Mouse (Mus musculus) hindbrain, embryonic 13.5 days (tissue): ENCODE data around the gene Ramp1. TPM values are rescaled to one million over a fixed set of nuclear protein-coding genes. Genes with fewer than 3 reads are reported as not detected.
A peak's percentile ranks its signal among the peaks of the same experiment; 100 is the strongest.

Source experiments
- ATAC-seq: fragments of 200-750 bp; cut with Nextera tagmentation; 2 replicates; pipeline ENCODE4 v1.8.0; 2017; ENCODE audit warnings: moderate TSS enrichment; ENCODE audit not compliant: low FRiP score
- H3K27ac ChIP-seq: fragments of 300-500 bp; sonication (generic); 2 replicates; pipeline ENCODE4 v1.5.1; 2015; ENCODE audit warnings: inconsistent platforms, mild to moderate bottlenecking, moderate library complexity
- H3K27me3 ChIP-seq: fragments of 300-500 bp; sonication (generic); 2 replicates; pipeline ENCODE4 v1.6.1; 2015; ENCODE audit warnings: mild to moderate bottlenecking, inconsistent platforms
- H3K36me3 ChIP-seq: fragments of 300-500 bp; sonication (generic); 2 replicates; pipeline ENCODE4 v1.6.1; 2015; ENCODE audit warnings: mild to moderate bottlenecking, inconsistent platforms
- H3K4me1 ChIP-seq: fragments of 300-500 bp; sonication (generic); replicated peaks from 2 replicates; pipeline ENCODE4 v1.6.1; 2015; ENCODE audit warnings: inconsistent platforms
- H3K4me2 ChIP-seq: fragments of 300-500 bp; sonication (generic); 2 replicates; pipeline ENCODE4 v1.6.1; 2015; ENCODE audit warnings: inconsistent platforms, mild to moderate bottlenecking, moderate library complexity
- H3K4me3 ChIP-seq: fragments of 300-500 bp; sonication (generic); 2 replicates; pipeline ENCODE4 v1.5.1; 2015; ENCODE audit warnings: mild to moderate bottlenecking, inconsistent platforms
- H3K9ac ChIP-seq: fragments of 300-500 bp; sonication (generic); 2 replicates; pipeline ENCODE4 v1.6.1; 2015; ENCODE audit warnings: mild to moderate bottlenecking, inconsistent platforms
- H3K9me3 ChIP-seq: fragments of 300-500 bp; sonication (generic); 2 replicates; pipeline ENCODE4 v1.6.1; 2016; ENCODE audit warnings: inconsistent platforms
- WGBS: fragments of 180-500 bp; shearing (Covaris S2); methylation state at CpG from one replicate; pipeline ENCODE4 v1.1.7; 2015; 5-methylcytosine and 5-hydroxymethylcytosine counted together
- polyA plus RNA-seq: library from polyadenylated mRNA; unstranded; fragments of >200 nt; fragmentation: Nextera tagmentation; extraction: Ambion mirVana; gene quantifications from 2 replicates; pipeline ENCODE4 v1.2.1, GENCODE M21; 2015

Gene Ramp1
- polyA plus RNA-seq, 1 experiment from 2014 or later = 3.3 TPM

- Histone ChIP-seq H3K9me3 (no peaks in the 10 kb centered on the region), H3K4me1 (peaks cover 25% of the 10 kb centered on the region), H3K27ac (no peak overlapping the region), H3K4me2 (no peak overlapping the region), H3K4me3 (no peak overlapping the region), H3K9ac (no peak overlapping the region), H3K36me3 (no peaks in the 10 kb centered on the region), H3K27me3 (peaks cover 38% of the 10 kb centered on the region)
- 52% methylated on average over 12 of the region's 12 CpGs for WGBS
- ATAC-seq = no peak
Measured at GRCm38 (mm10) chr1:91181784-91182450, 2.3 kb downstream of the Ramp1 start.

- 88% methylated on average over 10 of the region's 10 CpGs for WGBS
- H3K27me3 ChIP-seq = peaks cover 35% of the 10 kb centered on the region
- no peak overlapping the region for H3K4me3 ChIP-seq
- no peaks in the 10 kb centered on the region for H3K36me3 ChIP-seq
- H3K9ac ChIP-seq = no peak overlapping the region
- H3K9me3 ChIP-seq = no peaks in the 10 kb centered on the region
- no peak for ATAC-seq
- no peak overlapping the region for H3K27ac ChIP-seq
- peaks cover 25% of the 10 kb centered on the region for H3K4me1 ChIP-seq
- no peak overlapping the region for H3K4me2 ChIP-seq
Measured at GRCm38 (mm10) chr1:91183305-91183704, 3.7 kb downstream of the Ramp1 start.

- Histone ChIP-seq H3K27ac (no peak overlapping the region), H3K36me3 (no peaks in the 10 kb centered on the region), H3K4me2 (no peak overlapping the region), H3K9me3 (no peaks in the 10 kb centered on the region), H3K9ac (no peak overlapping the region), H3K27me3 (peaks cover 2% of the 10 kb centered on the region; the same call in 1 of the 2 replicates), H3K4me3 (no peak overlapping the region), H3K4me1 (peaks cover 7% of the 10 kb centered on the region; the same call in 1 of the 2 replicates)
- WGBS = 90% methylated on average over 6 of the region's 6 CpGs
- no peak for ATAC-seq
Measured at GRCm38 (mm10) chr1:91186677-91187076, 7.1 kb downstream of the Ramp1 start.

GRCm38 (mm10) chr1:91187315-91187714 is 7.7 kb downstream of the Ramp1 start:
- H3K9me3 ChIP-seq = no peaks in the 10 kb centered on the region
- 91% methylated on average over 5 of the region's 5 CpGs for WGBS
- no peak overlapping the region for H3K4me3 ChIP-seq
- no peak overlapping the region for H3K27ac ChIP-seq
- H3K4me1 ChIP-seq = peaks cover 4% of the 10 kb centered on the region; the same call in 1 of the 2 replicates
- no peaks in the 10 kb centered on the region for H3K36me3 ChIP-seq
- no peaks in the 10 kb centered on the region for H3K27me3 ChIP-seq
- ATAC-seq = no peak
- H3K4me2 ChIP-seq = no peak overlapping the region
- no peak overlapping the region for H3K9ac ChIP-seq

GRCm38 (mm10) chr1:91187786-91188640 is 8.4 kb downstream of the Ramp1 start:
- H3K9me3 ChIP-seq = no peaks in the 10 kb centered on the region
- no peaks in the 10 kb centered on the region for H3K27me3 ChIP-seq
- no peak for ATAC-seq
- H3K4me3 ChIP-seq = no peak overlapping the region
- H3K27ac ChIP-seq = no peak overlapping the region
- WGBS = 86% methylated on average over 7 of the region's 7 CpGs
- no peak overlapping the region for H3K4me2 ChIP-seq
- no peaks in the 10 kb centered on the region for H3K36me3 ChIP-seq
- no peaks in the 10 kb centered on the region for H3K4me1 ChIP-seq
- H3K9ac ChIP-seq = no peak overlapping the region

- no peak overlapping the region for H3K27ac ChIP-seq
- H3K4me1 ChIP-seq = no peaks in the 10 kb centered on the region
- no peaks in the 10 kb centered on the region for H3K27me3 ChIP-seq
- no peak for ATAC-seq
- H3K36me3 ChIP-seq = no peaks in the 10 kb centered on the region
- 90% methylated on average over 10 of the region's 10 CpGs for WGBS
- H3K9ac ChIP-seq = no peak overlapping the region
- H3K4me3 ChIP-seq = no peak overlapping the region
- no peak overlapping the region for H3K4me2 ChIP-seq
- H3K9me3 ChIP-seq = no peaks in the 10 kb centered on the region
Measured at GRCm38 (mm10) chr1:91188851-91189460, 9.3 kb downstream of the Ramp1 start.

GRCm38 (mm10) chr1:91192184-91192583 is 12.6 kb downstream of the Ramp1 start:
- no peak overlapping the region for H3K27ac ChIP-seq
- WGBS = 75% methylated on average over 8 of the region's 8 CpGs
- H3K27me3 ChIP-seq = no peaks in the 10 kb centered on the region
- no peak overlapping the region for H3K9ac ChIP-seq
- H3K4me3 ChIP-seq = no peak overlapping the region
- H3K36me3 ChIP-seq = no peaks in the 10 kb centered on the region
- H3K9me3 ChIP-seq = no peaks in the 10 kb centered on the region
- ATAC-seq = no peak
- H3K4me1 ChIP-seq = no peaks in the 10 kb centered on the region
- H3K4me2 ChIP-seq = no peak overlapping the region

- no peaks in the 10 kb centered on the region for H3K9me3 ChIP-seq
- ATAC-seq = no peak
- no peaks in the 10 kb centered on the region for H3K36me3 ChIP-seq
- no peaks in the 10 kb centered on the region for H3K27me3 ChIP-seq
- 89% methylated on average over 4 of the region's 4 CpGs for WGBS
- no peak overlapping the region for H3K4me3 ChIP-seq
- H3K4me2 ChIP-seq = no peak overlapping the region
- no peak overlapping the region for H3K27ac ChIP-seq
- no peaks in the 10 kb centered on the region for H3K4me1 ChIP-seq
- no peak overlapping the region for H3K9ac ChIP-seq
Measured at GRCm38 (mm10) chr1:91193242-91193641, 13.6 kb downstream of the Ramp1 start.

GRCm38 (mm10) chr1:91193680-91194079 is 14.1 kb downstream of the Ramp1 start:
- no peak for ATAC-seq
- no peak overlapping the region for H3K4me3 ChIP-seq
- no peak overlapping the region for H3K4me2 ChIP-seq
- no peaks in the 10 kb centered on the region for H3K4me1 ChIP-seq
- no peaks in the 10 kb centered on the region for H3K27me3 ChIP-seq
- no peak overlapping the region for H3K9ac ChIP-seq
- H3K36me3 ChIP-seq = no peaks in the 10 kb centered on the region
- 79% methylated on average over 4 of the region's 4 CpGs for WGBS
- no peak overlapping the region for H3K27ac ChIP-seq
- H3K9me3 ChIP-seq = no peaks in the 10 kb centered on the region

- Histone ChIP-seq H3K36me3 (no peaks in the 10 kb centered on the region), H3K9ac (peak overlapping the region; percentile 24; the same call in 1 of the 2 replicates), H3K27ac (no peak overlapping the region), H3K4me2 (no peak overlapping the region), H3K9me3 (no peaks in the 10 kb centered on the region), H3K4me1 (no peaks in the 10 kb centered on the region; the same call in 1 of the 2 replicates), H3K4me3 (no peak overlapping the region), H3K27me3 (no peaks in the 10 kb centered on the region)
- 83% methylated on average over 10 of the region's 10 CpGs for WGBS
- ATAC-seq = no peak
Measured at GRCm38 (mm10) chr1:91199793-91200192, 20.2 kb downstream of the Ramp1 start.

- no peaks in the 10 kb centered on the region for H3K9me3 ChIP-seq
- no peaks in the 10 kb centered on the region for H3K27me3 ChIP-seq
- H3K4me3 ChIP-seq = no peak overlapping the region
- no peak overlapping the region for H3K4me2 ChIP-seq
- ATAC-seq = no peak
- H3K9ac ChIP-seq = no peak overlapping the region
- H3K4me1 ChIP-seq = no peaks in the 10 kb centered on the region; the same call in 1 of the 2 replicates
- no peaks in the 10 kb centered on the region for H3K36me3 ChIP-seq
- WGBS = 55% methylated on average over 3 of the region's 3 CpGs
- no peak overlapping the region for H3K27ac ChIP-seq
Measured at GRCm38 (mm10) chr1:91201122-91201521, 21.5 kb downstream of the Ramp1 start.

- Histone ChIP-seq H3K36me3 (no peaks in the 10 kb centered on the region), H3K4me3 (no peak overlapping the region), H3K27me3 (no peaks in the 10 kb centered on the region), H3K9me3 (no peaks in the 10 kb centered on the region), H3K4me2 (no peak overlapping the region), H3K4me1 (peaks cover 9% of the 10 kb centered on the region; the same call in 1 of the 2 replicates), H3K27ac (no peak overlapping the region), H3K9ac (no peak overlapping the region)
- 82% methylated on average over 5 of the region's 5 CpGs for WGBS
- no peak for ATAC-seq
Measured at GRCm38 (mm10) chr1:91204221-91204765, 24.7 kb downstream of the Ramp1 start.
